Mouse (Mus musculus) cerebellum, adult 2 months (tissue): Measurements from ENCODE around the gene Plet1.

Experiments
- CTCF ChIP-seq: fragments of 200-500 bp; IDR thresholded peaks from 2 replicates; pipeline ENCODE4 v1.5.1; 2011; ENCODE audit warnings: low read depth, mild to moderate bottlenecking, control low read depth, low read length, moderate library complexity, borderline replicate concordance; ENCODE audit not compliant: insufficient read depth
- POLR2A ChIP-seq: fragments of 200-500 bp; IDR thresholded peaks from 2 replicates; pipeline ENCODE4 v1.6.1; 2011; ENCODE audit warnings: low read length, control low read depth, borderline replicate concordance; ENCODE audit not compliant: insufficient read depth

DNA sequence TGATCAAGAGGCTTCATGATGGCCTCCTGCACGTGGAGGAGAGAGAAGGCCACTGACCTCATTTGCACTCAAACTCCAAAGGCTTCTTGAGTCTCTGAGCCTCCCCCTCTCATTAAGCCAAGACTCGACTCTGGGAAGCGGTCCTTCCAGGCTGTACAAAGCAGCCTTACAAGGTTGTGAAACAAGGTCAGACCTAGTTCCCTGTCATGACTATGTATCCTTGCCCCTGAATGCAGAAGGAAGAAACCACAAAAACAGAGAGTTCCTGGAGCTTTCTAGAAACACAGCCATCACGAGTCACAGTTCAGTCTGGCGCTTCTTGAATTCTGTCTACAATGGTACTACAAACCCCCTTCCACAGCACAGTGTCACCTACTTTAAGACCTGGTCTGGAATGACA, 28.2 kb downstream of the Plet1 start:
- TF ChIP-seq CTCF (no peak), POLR2A (no peak)
